In genomic region chr4:80916695-80917094, GRCm38 (mm10) we compare ENCODE assay signal across 17 mouse cellular contexts. TPM values are rescaled to one million over a fixed set of nuclear protein-coding genes. Genes with fewer than 3 reads are reported as not detected.
"Had no signal": no experiment of that assay in that cellular context is flagged by ENCODE, and none has a peak within 500 bp of the region (broad histone marks: within the 10 kb centered on the region; RNA-seq: fewer than 3 reads in every experiment).

No protein-coding gene starts in this region.

- H3K27ac ChIP-seq: kidney, postnatal 0 days; limb, embryonic 10.5 days; liver, embryonic 13.5 days; lung, embryonic 15.5 days; midbrain, embryonic 12.5 days; neural tube, embryonic 12.5 days; stomach, postnatal 0 days had no signal

- H3K9ac ChIP-seq: liver, embryonic 13.5 days; liver, postnatal 0 days; lung, embryonic 15.5 days; midbrain, embryonic 12.5 days; neural tube, embryonic 12.5 days had no signal

- H3K4me2 ChIP-seq: liver, embryonic 13.5 days; lung, embryonic 15.5 days; midbrain, embryonic 12.5 days; neural tube, embryonic 12.5 days had no signal

- DNase-seq: kidney, adult 11 months; kidney, adult 9 months; kidney, postnatal 36 days; layer of hippocampus, adult 9-11 months; liver, embryonic 13.5 days; liver, postnatal 0 days; right cerebral cortex, adult 18-20 months; right cerebral cortex, postnatal 25 days; thymus, postnatal 4 days had no signal

- H3K9me3 ChIP-seq: limb, embryonic 10.5 days; liver, embryonic 13.5 days; lung, embryonic 15.5 days; midbrain, embryonic 12.5 days; neural tube, embryonic 12.5 days had no signal

- H3K36me3 ChIP-seq: limb, embryonic 10.5 days; liver, embryonic 13.5 days; lung, embryonic 15.5 days; midbrain, embryonic 12.5 days; neural tube, embryonic 12.5 days had no signal

- H3K4me3 ChIP-seq: limb, embryonic 10.5 days; liver, embryonic 13.5 days; lung, embryonic 15.5 days; midbrain, embryonic 12.5 days; neural tube, embryonic 12.5 days had no signal

- H3K4me1 ChIP-seq: liver, embryonic 13.5 days; midbrain, embryonic 12.5 days; neural tube, embryonic 12.5 days had no signal

- ATAC-seq: liver, postnatal 0 days had no signal

- H3K27me3 ChIP-seq: liver, embryonic 13.5 days; lung, embryonic 15.5 days; midbrain, embryonic 12.5 days; neural tube, embryonic 12.5 days had no signal

RNA-seq across cellular contexts. Expression of gene Lurap1l, which starts 6.2 kb away (rescaled TPM):
- total RNA-seq: megakaryocyte-erythroid progenitor cell, adult 5-6 weeks; neutrophil, adult 5-6 weeks had no signal
